Mouse (Mus musculus) MEL (cell line): ENCODE results near the gene Elavl1. TPM values are rescaled to one million over a fixed set of nuclear protein-coding genes. Genes with fewer than 3 reads are reported as not detected.

Experiments
- DNase-seq: peaks from one replicate; pipeline ENCODE4 v3.0.0; 2011; ENCODE audit warnings: low read depth, low spot score
- H3K27ac ChIP-seq: 2 replicates; pipeline ENCODE4 v1.5.1; 2012; ENCODE audit warnings: low read depth, mild to moderate bottlenecking, control low read depth, low read length, moderate library complexity; ENCODE audit not compliant: control insufficient read depth
- H3K27me3 ChIP-seq, 2 experiments: fragments of 150-350 bp in 1 of 2; sonication (generic) in 1 of 2; 2 replicates each; pipeline ENCODE4 v1.6.1; 2012; ENCODE audit warnings: low read length in 2 of 2, mild to moderate bottlenecking in 2 of 2, improper control_type of control experiment in 1 of 2, moderate library complexity in 1 of 2; ENCODE audit not compliant: insufficient read depth in 2 of 2, control insufficient read depth in 1 of 2
- H3K36me3 ChIP-seq, 2 experiments: 2 replicates each; pipeline ENCODE4 v1.6.1; 2012 to 2014; ENCODE audit warnings: low read length in 2 of 2, improper control_type of control experiment in 1 of 2, inconsistent platforms in 1 of 2, mild to moderate bottlenecking in 1 of 2; ENCODE audit not compliant: insufficient read depth in 2 of 2, control insufficient read depth in 1 of 2
- H3K4me1 ChIP-seq, 2 experiments: fragments of 150-350 bp in 1 of 2; sonication (generic) in 1 of 2; 2 replicates each; pipeline ENCODE4 v1.6.1; 2012; ENCODE audit warnings: low read length in 2 of 2, improper control_type of control experiment in 1 of 2, mild to moderate bottlenecking in 1 of 2; ENCODE audit not compliant: insufficient read depth in 2 of 2, control insufficient read depth in 1 of 2
- H3K4me3 ChIP-seq, 2 experiments: fragments of 150-350 bp in 1 of 2; sonication (generic) in 1 of 2; 2 replicates each; pipeline ENCODE4 v1.5.1; 2012; ENCODE audit warnings: low read depth in 2 of 2, low read length in 2 of 2, mild to moderate bottlenecking in 2 of 2, moderate library complexity in 2 of 2, control low read depth in 1 of 2, improper control_type of control experiment in 1 of 2; ENCODE audit not compliant: control insufficient read depth in 1 of 2, insufficient read depth in 1 of 2
- H3K79me2 ChIP-seq: 2 replicates; pipeline ENCODE4 v1.6.1; 2012; ENCODE audit warnings: mild to moderate bottlenecking, low read length, moderate library complexity; ENCODE audit not compliant: control insufficient read depth, poor library complexity, insufficient read depth
- H3K9ac ChIP-seq: 2 replicates; pipeline ENCODE4 v1.6.1; 2012; ENCODE audit warnings: low read depth, mild to moderate bottlenecking, control low read depth, low read length, moderate library complexity; ENCODE audit not compliant: control insufficient read depth, poor library complexity, severe bottlenecking
- H3K9me3 ChIP-seq: fragments of 150-350 bp; sonication (generic); replicated peaks from 2 replicates; pipeline ENCODE4 v1.6.1; 2012; ENCODE audit warnings: mild to moderate bottlenecking, low read length, improper control_type of control experiment, moderate library complexity; ENCODE audit not compliant: insufficient read depth
- CHD1 ChIP-seq: IDR thresholded peaks from 2 replicates; pipeline ENCODE4 v1.6.1; 2012; ENCODE audit warnings: low read depth, mild to moderate bottlenecking, inconsistent platforms, low read length, improper control_type of control experiment
- CHD2 ChIP-seq: IDR thresholded peaks from 2 replicates; pipeline ENCODE4 v1.6.1; 2011; ENCODE audit warnings: low read length, improper control_type of control experiment
- ELF1 ChIP-seq: IDR thresholded peaks from 2 replicates; pipeline ENCODE4 v1.6.1; 2014; ENCODE audit warnings: low read depth, mild to moderate bottlenecking, inconsistent platforms, low read length, improper control_type of control experiment, moderate library complexity
- EP300 ChIP-seq, 2 experiments: IDR thresholded peaks; 2 replicates each; pipeline ENCODE4 v1.6.1; 2011; ENCODE audit warnings: improper control_type of control experiment in 2 of 2, low read length in 2 of 2, low read depth in 1 of 2, mild to moderate bottlenecking in 1 of 2
- ETS1 ChIP-seq: IDR thresholded peaks from 2 replicates; pipeline ENCODE4 v1.6.1; 2012; ENCODE audit warnings: low read depth, mild to moderate bottlenecking, inconsistent platforms, low read length, improper control_type of control experiment, moderate library complexity
- HCFC1 ChIP-seq: IDR thresholded peaks from 2 replicates; pipeline ENCODE4 v1.6.1; 2012; ENCODE audit warnings: low read depth, mild to moderate bottlenecking, inconsistent platforms, low read length, improper control_type of control experiment, moderate library complexity
- KAT2A ChIP-seq: conservative IDR thresholded peaks from 2 replicates; pipeline ENCODE4 v1.6.1; 2012; ENCODE audit warnings: low read depth, low read length, improper control_type of control experiment, inconsistent platforms
- MAX ChIP-seq: IDR thresholded peaks from 2 replicates; pipeline ENCODE4 v1.6.1; 2011; ENCODE audit warnings: low read length, improper control_type of control experiment
- MAZ ChIP-seq: IDR thresholded peaks from 2 replicates; pipeline ENCODE4 v1.6.1; 2012; ENCODE audit warnings: low read depth, mild to moderate bottlenecking, inconsistent platforms, low read length, improper control_type of control experiment
- MXI1 ChIP-seq: IDR thresholded peaks from 2 replicates; pipeline ENCODE4 v1.6.1; 2011; ENCODE audit warnings: mild to moderate bottlenecking, low read depth, low read length, improper control_type of control experiment
- NELFE ChIP-seq: IDR thresholded peaks from 2 replicates; pipeline ENCODE4 v1.6.1; 2011; ENCODE audit warnings: low read depth, low read length, improper control_type of control experiment
- NRF1 ChIP-seq: IDR thresholded peaks from 2 replicates; pipeline ENCODE4 v1.6.1; 2014; ENCODE audit warnings: low read depth, mild to moderate bottlenecking, inconsistent platforms, low read length, improper control_type of control experiment, moderate library complexity; ENCODE audit not compliant: poor library complexity, insufficient read depth, severe bottlenecking
- POLR2A ChIP-seq, 2 experiments: IDR thresholded peaks; 2 replicates each; pipeline ENCODE4 v1.6.1; 2011 to 2012; ENCODE audit warnings: low read length in 2 of 2, mild to moderate bottlenecking in 2 of 2, control low read depth in 1 of 2, improper control_type of control experiment in 1 of 2, low read depth in 1 of 2, moderate library complexity in 1 of 2; ENCODE audit not compliant: control insufficient read depth in 1 of 2, insufficient read depth in 1 of 2, poor library complexity in 1 of 2
- POLR2AphosphoS2 ChIP-seq: IDR thresholded peaks from 2 replicates; pipeline ENCODE4 v1.6.1; 2011; ENCODE audit warnings: low read length, improper control_type of control experiment
- RAD21 ChIP-seq: IDR thresholded peaks from 2 replicates; pipeline ENCODE4 v1.6.1; 2011; ENCODE audit warnings: mild to moderate bottlenecking, low read depth, low read length, improper control_type of control experiment
- SIN3A ChIP-seq: IDR thresholded peaks from 2 replicates; pipeline ENCODE4 v1.6.1; 2012; ENCODE audit warnings: low read length, improper control_type of control experiment, inconsistent platforms
- TAL1 ChIP-seq: IDR thresholded peaks from 2 replicates; pipeline ENCODE4 v1.6.1; 2012; ENCODE audit warnings: mild to moderate bottlenecking, inconsistent platforms, low read length, moderate library complexity, mixed read lengths
- TCF12 ChIP-seq: IDR thresholded peaks from 2 replicates; pipeline ENCODE4 v1.6.1; 2014; ENCODE audit warnings: low read depth, mild to moderate bottlenecking, inconsistent platforms, low read length, improper control_type of control experiment, moderate library complexity
- UBTF ChIP-seq: IDR thresholded peaks from 2 replicates; pipeline ENCODE4 v1.6.1; 2012; ENCODE audit warnings: low read depth, mild to moderate bottlenecking, inconsistent platforms, low read length, improper control_type of control experiment, moderate library complexity, borderline replicate concordance; ENCODE audit not compliant: insufficient read depth
- USF1 ChIP-seq: IDR thresholded peaks from 2 replicates; pipeline ENCODE4 v1.6.1; 2014; ENCODE audit warnings: low read depth, mild to moderate bottlenecking, inconsistent platforms, low read length, improper control_type of control experiment, moderate library complexity
- USF2 ChIP-seq, 2 experiments: IDR thresholded peaks; 2 replicates each; pipeline ENCODE4 v1.6.1; 2011 to 2012; ENCODE audit warnings: improper control_type of control experiment in 2 of 2, low read length in 2 of 2, borderline replicate concordance in 1 of 2, inconsistent platforms in 1 of 2, low read depth in 1 of 2, mild to moderate bottlenecking in 1 of 2; ENCODE audit not compliant: insufficient read depth in 1 of 2
- ZMIZ1 ChIP-seq: IDR thresholded peaks from 2 replicates; pipeline ENCODE4 v1.6.1; 2012; ENCODE audit warnings: low read depth, mild to moderate bottlenecking, inconsistent platforms, low read length, improper control_type of control experiment, moderate library complexity
- polyA plus RNA-seq, 2 experiments: library from polyadenylated mRNA; stranded (reverse) in 1 of 2; unstranded in 1 of 2; fragments of >175 nt in 1 of 2; fragments of >200 nt in 1 of 2; gene quantifications; 2 replicates each; pipeline versions ENCODE4 v1.2.1 to v1.2.4; 2012; ENCODE audit warnings: low replicate concordance in 2 of 2, low read depth in 1 of 2; ENCODE audit not compliant: insufficient read length in 2 of 2, insufficient read depth in 1 of 2, missing spikeins in 1 of 2
- total RNA-seq: library from RNA; depleted of rRNA; stranded (reverse); fragments of 300-350 nt; gene quantifications from 2 replicates; pipeline ENCODE4 v1.2.3, GENCODE M21; 2012; rRNA removed

Elavl1 gene
- total RNA-seq = 64.2 and 76.9 TPM in 2 replicates
- polyA plus RNA-seq = 10 to 100 TPM in 1 of 2 experiments, not detected in 1; 77.4 TPM

DNA sequence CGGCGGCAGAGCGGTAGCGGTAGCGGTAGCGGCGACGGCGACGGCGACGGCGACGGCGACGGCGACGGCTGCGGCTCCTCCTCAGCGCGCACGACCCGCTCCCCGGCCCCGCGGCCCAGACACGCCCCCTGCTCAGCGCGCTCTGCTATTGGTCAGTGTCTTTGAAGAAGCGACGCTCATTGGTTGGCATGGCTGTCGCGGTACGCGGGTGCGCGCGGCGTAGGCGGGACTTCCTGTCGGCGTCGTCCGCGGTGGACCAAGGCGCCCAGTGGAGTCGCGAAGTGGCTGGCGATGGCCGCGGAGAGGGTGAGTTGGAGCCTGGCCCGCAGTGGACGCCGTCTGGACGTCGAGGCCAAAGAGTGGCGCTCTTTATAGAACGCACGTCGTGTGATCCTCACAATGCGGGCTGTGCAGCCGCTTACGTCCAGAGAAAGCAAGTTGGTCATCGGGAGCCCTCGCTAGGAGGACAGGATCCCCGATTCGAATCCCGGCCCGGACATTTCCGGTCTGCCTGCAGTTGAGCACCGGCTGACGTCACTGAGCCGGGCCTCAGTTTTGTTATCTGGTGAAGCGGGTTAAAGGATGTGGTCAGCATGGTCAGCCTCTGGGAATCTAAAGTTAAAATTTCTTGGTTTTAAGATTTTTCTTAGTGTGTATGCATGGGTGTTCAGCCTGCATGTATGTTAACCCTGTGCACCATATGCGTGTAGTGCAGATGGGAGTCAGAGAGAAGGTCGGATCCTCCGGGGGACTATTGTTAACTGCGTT, at the start of gene Elavl1, which contains the start of gene Ccl25:
Gene Elavl1, minus strand, starts transcription at position 431 of the 768 bp plus-strand sequence.
Gene Ccl25, plus strand, starts transcription at position 228 of the 768 bp plus-strand sequence.
- TF ChIP-seq HCFC1 (peak; percentile 82), RAD21 (no peak), UBTF (no peak), MAZ (no peak; the same call in 1 of the 2 replicates), POLR2AphosphoS2 (no peak), SIN3A (0 out of 2 replicates have a peak, but pooled peaks have one; percentile 7), CHD2 (peak; percentile 81), ZMIZ1 (peak; percentile 55; the same call in 1 of the 2 replicates), USF1 (no peak), CHD1 (no peak), EP300 (IDR thresholded peaks at IDR 0.05; ENCODE audit: low read depth in 1 of 2, low read length in 2 of 2) (no peak), NELFE (peak; percentile 71), USF2 (IDR thresholded peaks at IDR 0.05; ENCODE audit: borderline replicate concordance in 1 of 2, insufficient read depth in 1 of 2, low read depth in 1 of 2, low read length in 2 of 2) (no peak), TAL1 (no peak), ETS1 (no peak), ELF1 (peak; percentile 68; the same call in 1 of the 2 replicates), NRF1 (peak; percentile 49; the same call in 1 of the 2 replicates), POLR2A (IDR thresholded peaks at IDR 0.05; ENCODE audit: control insufficient read depth in 1 of 2, insufficient read depth in 1 of 2, low read depth in 1 of 2, low read length in 2 of 2, poor library complexity in 1 of 2) (peak; percentile 81 to 86), MAX (no peak; the same call in 1 of the 2 replicates), TCF12 (peak; percentile 27), MXI1 (peak; percentile 4; the same call in 1 of the 2 replicates), KAT2A (0 out of 2 replicates have a peak, but pooled peaks have one; percentile 35)
- TF ChIP-seq, all 39 proteins: peak for 11
- Histone ChIP-seq H3K27me3 (no peaks in the 10 kb centered on the region), H3K4me3 (peak within 1 kb of the TSS; percentile 83 to 94), H3K27ac (peak within 1 kb of the TSS; percentile 71), H3K9ac (peak within 1 kb of the TSS; percentile 98), H3K9me3 (no peaks in the 10 kb centered on the region), H3K79me2 (peaks cover 62% of the 10 kb centered on the region), H3K4me1 (peaks cover 7 to 25% of the 10 kb centered on the region in 2 experiments), H3K36me3 (peaks cover 17 to 49% of the 10 kb centered on the region in 2 experiments)
- peak; percentile 96 for DNase-seq
